Mouse (Mus musculus) erythroblast, adult 5-6 weeks (primary cell): ENCODE results near the gene Chaf1b. TPM values are rescaled to one million over a fixed set of nuclear protein-coding genes. Genes with fewer than 3 reads are reported as not detected.

Source experiments
- ATAC-seq: replicated peaks from 2 replicates; pipeline ENCODE4 v1.8.0; 2016; ENCODE audit warnings: moderate number of reproducible peaks, mild to moderate bottlenecking, moderate TSS enrichment, inconsistent platforms; ENCODE audit not compliant: poor library complexity, low FRiP score, severe bottlenecking
- total RNA-seq, 2 experiments: library from RNA; stranded (forward) in 1 of 2; stranded (reverse) in 1 of 2; fragments of 150-400 nt in 1 of 2; fragments of 200-764, 138-1000 nt in 1 of 2; gene quantifications; 2 replicates each; pipeline versions ENCODE4 v1.2.3 to v1.2.4; 2015 to 2017; ENCODE audit warnings: low replicate concordance in 2 of 2

Chaf1b gene
- total RNA-seq (2015; ENCODE audit: low replicate concordance) (6.9 and 18.0 TPM in 2 replicates), total RNA-seq (2017; ENCODE audit: low replicate concordance) (16.4 and 27.9 TPM in 2 replicates)

DNA sequence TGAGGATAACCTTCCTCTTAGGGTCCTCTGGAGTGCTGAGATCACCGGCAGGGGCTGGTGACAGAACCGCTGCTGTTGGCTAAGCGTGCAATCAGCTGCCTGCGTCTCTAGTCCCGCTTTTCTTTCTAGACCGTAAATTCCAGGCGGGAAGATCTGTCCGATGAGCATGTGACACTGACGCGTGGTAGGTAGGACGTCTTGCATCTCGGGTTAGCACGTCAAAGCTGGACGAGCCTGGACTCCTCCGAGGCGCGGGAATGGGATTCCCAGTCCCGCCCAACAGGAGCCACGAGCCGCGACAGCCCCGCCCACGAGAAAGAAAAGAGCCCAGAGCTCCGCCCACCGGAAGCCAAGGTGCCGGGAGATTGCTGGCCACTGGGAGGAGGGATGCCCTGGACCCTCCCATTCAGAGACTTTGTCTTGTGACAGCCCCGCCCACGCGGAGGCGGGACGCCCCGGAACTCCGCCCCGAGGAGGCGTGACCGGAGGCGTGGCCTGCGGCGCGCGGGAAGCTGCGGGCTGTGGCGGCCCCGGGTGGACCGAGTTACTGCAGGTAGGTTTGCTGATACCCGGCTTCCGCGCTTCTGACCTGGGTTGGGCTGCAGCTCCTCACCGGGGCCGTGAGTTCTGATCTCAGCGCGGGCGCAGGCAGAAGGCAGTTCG is at the start of gene Chaf1b:
Chaf1b (plus strand) TSS at position 479 of the 663 bp plus-strand sequence.
- ATAC-seq = peak; percentile 88

DNA sequence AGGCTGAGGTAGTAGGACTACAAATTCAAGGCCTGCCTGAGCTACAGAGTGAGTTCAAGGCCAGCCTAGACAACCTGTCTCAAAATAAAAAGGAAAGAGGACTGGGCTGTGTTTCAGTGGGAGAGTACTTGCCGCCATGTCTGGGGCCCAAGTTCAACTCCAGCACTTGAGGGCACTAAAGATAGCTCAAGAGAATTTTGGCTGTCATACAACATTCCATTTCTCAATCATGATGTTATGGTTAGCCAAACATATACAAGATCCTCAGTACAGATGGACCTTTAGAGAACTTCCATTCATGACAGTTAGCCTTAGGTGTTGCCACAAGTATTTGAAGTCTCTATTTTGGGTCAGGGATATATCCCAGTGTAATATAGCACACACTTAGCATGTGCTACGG is 49.6 kb upstream of the Chaf1b start:
- no peak for ATAC-seq

DNA sequence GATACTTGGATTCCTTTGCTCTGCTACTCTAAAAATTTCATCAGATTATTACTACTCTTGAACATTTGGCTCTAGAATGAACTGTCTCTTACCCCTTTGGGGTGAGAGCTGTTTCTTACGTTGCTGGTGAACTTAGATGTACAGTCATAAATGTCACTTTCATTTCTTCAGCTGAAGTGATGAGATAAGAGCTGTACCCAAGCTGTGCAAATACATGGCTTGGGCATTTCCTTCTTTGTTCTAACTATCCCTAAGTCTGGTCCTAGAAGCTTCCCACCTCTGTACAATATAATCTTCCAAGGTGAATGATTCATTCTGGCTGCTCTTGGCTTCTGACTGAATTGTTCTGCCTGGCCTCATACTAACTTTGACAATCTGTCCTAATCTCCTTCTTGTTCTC is 44.7 kb upstream of the Chaf1b start:
- ATAC-seq = 0 out of 2 replicates have a peak, but pooled peaks have one; percentile 29

DNA sequence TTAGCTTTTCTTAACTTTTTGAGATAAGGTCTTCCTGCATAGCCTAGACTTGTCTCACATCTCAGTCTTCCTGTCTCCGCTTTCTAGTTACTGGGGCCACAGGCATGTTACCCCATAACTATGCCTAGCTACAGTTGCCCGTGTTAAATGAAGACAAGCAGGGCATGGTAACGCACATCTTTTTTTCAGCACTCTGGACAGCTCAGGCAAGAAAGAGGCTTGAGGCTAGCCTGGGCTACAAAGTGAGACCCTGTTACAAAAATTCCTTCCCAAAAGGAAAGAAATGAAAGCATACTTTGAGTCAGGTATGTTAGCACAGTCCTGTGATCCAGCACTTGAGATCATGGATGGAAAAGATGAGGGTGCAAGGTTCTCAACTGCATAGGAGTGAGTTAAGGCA is 33.2 kb upstream of the Chaf1b start:
- ATAC-seq = 0 out of 2 replicates have a peak, but pooled peaks have one; percentile 26

DNA sequence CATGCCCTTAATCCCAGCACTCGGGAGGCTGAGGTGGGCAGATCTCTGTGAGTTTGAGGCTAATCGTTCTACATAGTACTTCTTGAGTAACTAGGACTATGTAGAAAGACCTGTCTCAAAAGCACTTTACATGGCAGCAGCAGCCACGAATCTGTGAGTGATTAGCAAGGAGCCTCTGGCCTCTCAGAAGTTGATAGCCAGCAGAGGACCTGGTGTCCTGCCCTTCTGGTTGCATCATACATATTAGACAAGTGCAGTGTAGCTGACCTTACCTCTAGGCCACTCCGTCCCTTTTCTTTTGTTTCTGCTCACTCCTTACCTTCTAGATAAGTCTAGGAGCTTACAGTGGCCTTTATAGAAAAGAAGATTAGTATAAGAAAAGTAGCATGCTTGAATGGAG is 23.7 kb upstream of the Chaf1b start:
- no peak for ATAC-seq

DNA sequence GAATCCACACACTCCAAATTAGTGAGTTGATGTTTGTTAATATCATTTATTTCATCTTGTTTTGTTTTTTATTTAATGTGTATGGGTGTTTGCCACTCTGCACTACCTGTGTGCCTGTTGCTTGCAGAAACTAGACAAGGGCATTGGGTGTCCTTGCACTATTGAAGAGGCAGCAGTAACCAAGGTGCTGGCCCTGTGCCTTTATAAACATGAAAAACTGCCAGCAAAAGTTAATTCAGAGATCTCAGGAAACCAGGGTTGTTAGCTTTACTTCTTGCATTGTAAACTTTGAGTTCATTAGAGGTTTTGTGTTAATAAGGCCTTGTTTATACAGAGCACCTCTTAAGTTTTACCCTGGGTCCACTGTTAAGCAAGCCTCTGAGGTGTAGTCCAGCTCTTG is 23.0 kb upstream of the Chaf1b start:
- ATAC-seq = no peak

DNA sequence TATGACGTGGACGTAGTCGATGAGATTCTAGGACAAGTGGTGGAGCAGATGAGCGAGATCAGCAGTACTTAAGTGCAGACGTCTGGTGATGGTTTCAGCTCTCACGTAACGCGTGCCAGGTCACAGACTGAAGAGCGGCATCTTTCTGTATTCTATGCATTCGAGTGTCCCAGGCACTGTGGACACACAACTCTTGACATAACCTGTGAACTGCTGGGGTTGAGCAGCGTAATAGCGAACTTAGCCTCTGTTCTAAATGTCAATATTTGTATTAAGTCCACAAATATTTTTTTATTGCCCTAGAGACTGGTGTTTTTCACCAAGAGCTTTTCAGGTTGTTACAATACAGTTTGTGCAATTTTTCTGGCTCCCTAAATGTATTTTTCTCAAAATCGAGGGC is 8.9 kb upstream of the Chaf1b start:
- no peak for ATAC-seq

DNA sequence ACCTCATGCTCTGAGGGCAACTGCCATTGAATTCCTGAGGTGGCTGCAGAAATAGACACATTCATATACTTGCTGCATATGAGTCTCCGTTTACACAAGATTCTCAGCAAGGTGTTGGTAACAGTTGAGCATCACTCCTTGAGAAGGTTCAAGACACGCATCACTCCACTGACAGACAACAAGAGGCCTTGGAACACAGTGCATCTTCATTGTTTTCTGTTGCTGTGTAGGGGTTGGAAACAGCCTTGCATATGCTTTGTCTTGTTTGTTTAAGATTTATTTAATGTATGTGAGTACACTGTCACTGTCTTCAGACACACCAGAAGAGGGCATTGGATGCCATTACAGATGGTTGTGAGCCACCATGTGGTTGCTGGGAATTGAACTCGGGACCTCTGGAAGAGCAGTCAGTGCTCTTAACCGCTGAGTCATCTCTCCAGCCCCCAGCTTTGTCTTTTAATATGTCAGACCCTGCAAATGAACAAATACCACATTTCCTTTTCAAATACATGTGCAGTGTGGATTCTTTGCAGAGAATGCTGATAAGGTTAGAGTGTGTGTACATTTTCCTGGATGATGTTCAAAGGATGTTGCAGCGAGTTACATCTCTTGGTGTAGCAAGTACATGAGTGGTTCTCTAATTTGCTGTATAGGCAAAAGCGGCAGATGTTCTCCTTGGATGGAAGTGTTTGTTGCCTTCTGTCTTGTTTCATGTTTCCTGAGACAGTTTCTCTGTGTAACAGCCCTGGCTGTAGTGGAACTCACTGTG is 5.9 kb upstream of the Chaf1b start:
- ATAC-seq = no peak

DNA sequence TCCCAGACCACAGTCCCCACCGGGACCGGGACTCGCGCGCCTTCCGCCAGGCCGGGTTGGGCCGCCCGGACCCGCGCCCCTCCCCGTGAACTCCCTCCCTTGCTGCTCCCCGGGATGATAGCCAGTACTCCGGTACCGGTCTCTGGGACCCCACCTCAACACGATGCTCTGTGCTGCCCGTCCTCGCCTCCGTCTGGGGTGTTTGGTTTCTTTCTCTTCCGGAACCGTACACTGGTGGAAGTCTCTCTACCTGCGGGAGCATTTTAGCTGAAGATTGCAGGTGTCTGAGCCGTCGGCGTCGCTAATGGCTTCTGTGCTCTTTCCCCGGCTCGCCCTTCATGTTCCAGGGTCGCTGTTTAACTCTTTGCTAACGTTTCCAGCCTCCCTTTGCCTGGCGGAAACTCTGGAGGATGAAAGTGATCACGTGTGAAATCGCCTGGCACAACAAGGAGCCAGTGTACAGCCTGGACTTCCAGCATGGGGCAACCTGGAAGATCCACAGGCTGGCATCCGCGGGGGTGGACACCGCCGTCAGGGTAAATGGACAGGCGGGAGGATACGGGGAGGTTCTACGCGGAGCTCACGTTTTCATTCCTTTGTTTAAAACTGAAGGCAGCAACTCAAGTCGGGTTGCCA is 503 bp downstream of the Chaf1b start:
- ATAC-seq = peak; percentile 52

DNA sequence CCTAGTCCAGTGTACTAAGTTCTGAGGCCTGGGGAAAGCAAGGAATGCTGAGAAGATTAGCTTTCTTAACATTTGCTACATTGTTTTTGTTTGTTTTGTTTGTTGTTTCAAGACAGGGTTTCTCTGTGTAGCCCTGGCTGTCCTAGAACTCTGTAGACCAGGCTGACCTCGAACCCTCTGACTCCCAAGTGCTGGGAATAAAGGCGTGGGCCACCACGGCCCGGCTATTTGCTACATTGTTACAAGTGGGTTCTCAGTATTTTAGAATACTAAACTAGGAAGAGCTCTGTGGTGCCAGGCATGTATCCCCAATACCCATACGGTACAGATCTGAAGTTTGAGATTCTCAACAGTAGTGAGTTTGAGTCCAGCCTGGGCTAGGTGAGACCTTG is 1.0 kb downstream of the Chaf1b start:
- no peak for ATAC-seq

DNA sequence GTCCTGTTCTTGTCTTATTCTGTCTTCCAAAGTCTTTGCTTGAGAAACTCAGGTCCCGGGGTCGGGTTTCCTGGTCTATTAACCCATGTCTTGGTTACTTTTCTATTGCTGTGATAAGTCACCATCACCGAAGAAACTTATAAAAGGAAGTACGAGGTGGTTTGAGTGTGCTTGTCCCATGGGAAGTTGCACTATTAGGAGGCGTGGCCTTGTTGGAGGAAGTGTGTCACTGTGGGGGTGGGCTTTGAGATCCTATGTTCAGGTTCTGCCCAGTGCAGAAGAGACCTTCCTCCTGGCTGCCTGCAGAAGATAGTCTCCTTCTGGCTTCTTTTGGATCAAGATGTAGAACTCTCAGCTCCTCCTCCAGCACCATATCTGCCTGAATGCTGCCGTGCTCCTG is 4.8 kb downstream of the Chaf1b start:
- ATAC-seq = no peak

DNA sequence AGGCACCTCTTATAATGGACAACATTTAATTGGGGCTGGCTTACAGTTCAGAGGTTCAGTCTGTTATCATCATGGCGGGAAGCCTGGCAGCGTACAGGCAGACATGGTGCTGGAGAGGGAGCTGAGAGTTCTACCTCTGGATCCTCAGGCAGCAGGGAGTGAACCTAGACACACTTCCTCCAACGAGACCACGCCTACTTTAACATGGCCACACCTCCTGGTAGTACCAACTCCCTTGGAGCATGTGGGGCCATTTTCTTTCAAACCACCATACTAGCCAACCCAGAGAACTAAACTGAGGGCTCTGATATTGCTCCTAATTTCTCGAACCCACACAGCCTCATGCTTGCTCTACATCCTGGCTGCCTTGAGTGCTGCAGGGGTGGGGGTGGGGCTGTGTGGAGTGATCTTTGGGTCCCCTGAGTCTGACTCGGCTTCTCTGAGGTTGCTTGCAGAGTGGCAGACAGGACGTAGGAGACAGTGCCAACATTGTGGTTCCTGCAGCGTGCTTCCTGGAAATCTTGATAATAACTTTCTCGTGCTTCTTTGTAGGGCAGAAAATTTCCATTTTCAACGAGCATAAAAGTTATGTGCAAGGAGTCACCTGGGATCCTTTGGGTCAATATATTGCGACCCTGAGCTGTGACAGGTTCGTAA is 7.4 kb downstream of the Chaf1b start:
- no peak for ATAC-seq

DNA sequence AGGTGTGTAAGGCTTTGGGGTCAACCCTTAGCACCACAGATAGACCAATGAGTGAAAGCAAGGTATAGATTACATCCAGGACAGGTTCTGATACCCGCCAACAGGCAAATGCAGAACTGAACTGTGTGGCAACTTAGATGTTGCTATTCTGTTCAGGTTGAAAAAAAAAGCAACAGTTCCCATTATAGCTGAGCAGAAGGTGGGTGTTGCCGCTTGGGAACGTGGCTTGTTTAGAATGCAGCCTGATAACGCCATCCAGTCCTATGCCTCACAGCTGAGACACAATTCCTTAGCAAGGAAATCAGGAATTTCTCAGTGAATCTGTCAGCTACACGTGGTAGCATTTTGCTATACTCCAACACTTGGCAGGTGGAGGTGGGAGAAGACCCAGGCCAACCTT is 9.6 kb downstream of the Chaf1b start:
- ATAC-seq = no peak

DNA sequence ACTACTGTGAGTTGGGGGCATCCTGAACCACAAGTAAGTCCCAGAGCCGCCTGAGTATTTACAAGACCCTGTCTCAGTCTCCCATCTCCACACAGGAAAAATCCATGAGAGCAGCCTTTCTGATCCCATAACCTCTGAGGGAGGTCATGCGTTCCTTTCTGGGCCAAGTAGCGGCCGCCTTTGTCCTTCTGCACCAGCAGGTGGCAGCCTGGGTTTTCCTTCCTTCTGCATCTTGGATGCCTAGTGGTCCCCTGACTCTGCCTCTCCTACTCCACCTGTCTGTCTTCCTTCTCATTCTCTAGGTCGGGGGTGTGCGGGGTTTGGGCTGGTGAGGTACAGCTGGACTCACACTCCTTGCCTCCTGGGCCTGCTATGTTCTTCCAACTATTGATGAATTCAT is 19.3 kb downstream of the Chaf1b start:
- ATAC-seq = no peak

DNA sequence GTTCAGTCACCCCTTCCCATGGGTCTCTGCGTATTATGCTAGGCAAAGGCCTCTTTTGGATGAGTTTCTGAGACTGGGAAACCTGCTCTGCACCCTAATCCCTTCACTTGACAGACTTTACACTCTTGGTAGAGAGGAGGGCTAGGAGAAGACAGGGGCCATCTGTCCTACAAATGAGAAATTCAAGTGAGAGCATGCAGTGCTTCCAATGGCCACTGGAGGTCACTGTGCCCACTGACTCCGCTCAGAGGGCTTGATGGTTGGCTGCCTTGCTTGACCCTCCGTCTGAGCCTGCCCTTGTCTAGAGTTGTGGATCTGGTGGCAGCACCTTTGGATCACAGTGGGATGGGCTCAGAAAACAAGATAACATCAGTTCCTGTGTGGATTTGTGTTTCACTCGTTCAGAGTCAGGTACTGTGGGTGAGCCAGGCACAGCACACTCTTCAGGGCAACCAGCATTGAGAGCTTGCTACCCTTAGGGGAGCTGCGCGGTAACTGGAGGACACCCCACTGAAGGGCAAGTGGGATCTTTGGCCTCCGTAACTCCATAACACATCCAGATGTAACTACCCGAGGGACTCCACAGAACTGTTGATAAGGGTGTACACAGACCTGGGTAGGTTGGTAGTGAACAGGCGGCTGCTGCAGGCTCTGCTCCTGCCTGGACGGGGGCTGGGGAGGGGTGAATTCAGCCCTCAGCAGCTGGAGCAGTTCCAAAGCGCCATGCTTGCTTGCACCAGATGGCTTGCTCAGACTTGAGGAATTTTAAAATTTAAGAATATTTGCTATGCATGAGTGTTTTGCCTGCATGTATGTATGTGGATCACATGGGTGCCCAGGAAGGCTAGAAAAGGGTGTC is 22.7 kb downstream of the Chaf1b start:
- peak; percentile 93 for ATAC-seq

DNA sequence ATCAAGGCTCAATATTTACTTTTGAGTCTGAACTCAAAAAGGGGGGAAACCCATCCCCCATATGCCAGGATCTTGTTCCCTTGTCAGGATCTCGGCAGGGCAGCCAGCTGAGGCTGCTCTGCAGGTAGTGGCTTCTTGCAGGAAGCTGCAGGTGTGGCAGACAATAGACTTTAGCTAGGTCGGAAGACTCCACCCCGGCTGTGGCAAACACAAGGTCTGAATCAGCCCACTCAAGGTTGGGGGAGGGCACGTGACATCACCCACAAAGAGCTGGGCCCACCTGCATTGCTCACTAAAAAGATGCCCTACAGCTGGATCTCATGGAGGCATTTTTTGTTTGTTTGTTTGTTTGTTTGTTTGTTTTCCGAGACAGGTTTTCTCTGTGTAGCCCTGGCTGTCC is 24.1 kb downstream of the Chaf1b start:
- ATAC-seq = no peak

DNA sequence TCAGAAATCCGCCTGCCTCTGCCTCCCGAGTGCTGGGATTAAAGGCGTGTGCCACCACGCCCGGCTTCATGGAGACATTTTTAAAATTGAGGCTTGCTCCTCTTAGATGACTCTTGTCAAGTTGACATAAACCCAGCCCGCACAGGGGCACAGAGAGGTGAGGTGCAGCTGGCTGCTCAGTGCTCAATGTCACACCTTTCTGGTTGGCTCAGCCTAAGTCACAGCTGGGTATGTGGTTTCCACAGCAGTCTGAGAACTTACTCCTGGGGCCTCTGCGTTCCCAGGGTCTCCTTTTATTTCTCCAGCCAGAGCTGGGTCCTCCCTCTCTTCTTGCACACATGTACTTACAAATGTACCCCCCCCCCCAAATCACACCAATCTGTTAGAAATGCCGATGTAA is 24.5 kb downstream of the Chaf1b start:
- ATAC-seq = no peak

DNA sequence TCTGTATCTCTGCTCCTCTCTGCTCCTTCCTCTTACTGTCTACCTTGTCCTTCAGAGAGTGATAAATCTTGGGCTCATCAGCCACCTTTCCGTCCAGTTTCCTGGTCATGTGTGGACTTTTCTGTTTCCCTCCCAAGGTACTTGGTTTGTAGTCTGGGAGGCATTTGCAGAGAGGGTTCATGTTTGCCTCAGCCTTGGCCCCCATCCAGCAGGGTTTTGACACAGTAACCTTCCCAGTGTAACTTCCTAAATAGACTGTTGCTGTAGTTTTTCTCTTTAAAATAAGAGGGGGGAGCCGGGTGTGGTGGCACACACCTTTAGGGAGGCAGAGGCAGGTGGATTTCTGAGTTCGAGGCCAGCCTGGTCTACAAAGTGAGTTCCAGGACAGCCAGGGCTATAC is 26.2 kb downstream of the Chaf1b start:
- ATAC-seq = no peak
